Mouse (Mus musculus) retina, embryonic 14.5 days (tissue): ENCODE measurements at regions not wholly inside any gene's neighbourhood (a gene's known extent, or its start where the extent isn't known, plus 50 kb on each side); places are given as distances from the start of the nearest gene placed in this dataset.

Source experiments
- DNase-seq: peaks from one replicate; pipeline ENCODE4 v3.0.0-alpha.2; 2015; ENCODE audit warnings: low spot score

GRCm38 (mm10) chr5:54411275-54411904 lies 413.1 kb downstream of the Stim2 start:
- peak; percentile 7 for DNase-seq

GRCm38 (mm10) chr5:54419811-54420470 lies 421.6 kb downstream of the Stim2 start:
- DNase-seq, result no peak

- DNase-seq, result no peak
Measured at GRCm38 (mm10) chr5:54439286-54439685, 441.0 kb downstream of the Stim2 start.

GRCm38 (mm10) chr5:54440794-54441447 lies 442.6 kb downstream of the Stim2 start:
- no peak for DNase-seq

- no peak for DNase-seq
Measured at GRCm38 (mm10) chr5:54441598-54441997, 443.3 kb downstream of the Stim2 start.

GRCm38 (mm10) chr5:54483916-54484315 lies 485.6 kb downstream of the Stim2 start:
- DNase-seq, result no peak
